In the genomic region with DNA sequence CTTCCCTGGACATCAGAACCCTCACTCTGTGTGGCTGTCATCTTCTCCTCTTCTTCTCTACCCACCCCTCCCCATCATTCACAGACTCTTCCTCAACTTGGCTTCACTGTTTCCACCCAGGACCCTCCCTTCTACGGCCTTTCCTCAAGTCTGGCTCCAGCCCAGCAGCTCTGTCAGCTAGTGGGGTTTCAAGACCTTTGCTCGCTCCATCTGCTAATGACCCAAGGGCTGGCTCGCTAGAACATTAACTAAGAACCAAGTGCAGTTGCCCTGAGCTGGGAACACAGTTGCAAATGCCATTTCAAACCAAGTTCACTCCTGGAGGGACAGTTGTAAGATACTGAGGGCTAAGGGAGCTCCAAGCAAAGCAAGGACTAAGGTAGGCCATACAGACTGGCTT, we compare ENCODE assay signal across 31 mouse cellular contexts. TPM values are rescaled to one million over a fixed set of nuclear protein-coding genes. Genes with fewer than 3 reads are reported as not detected.
DNase-seq lines count a peak whose midpoint lies in the region; ATAC-seq lines count a peak whose summit lies in the region.
"Had no signal": no experiment of that assay in that cellular context is flagged by ENCODE, and none has a peak within 500 bp of the region (broad histone marks: within the 10 kb centered on the region; RNA-seq: fewer than 3 reads in every experiment).

No protein-coding gene starts in this region.

- H3K4me2 ChIP-seq in kidney, embryonic 14.5 days (replicated peaks; ENCODE audit: low read depth, low read length): no peak overlapping the region
- H3K4me2 ChIP-seq: heart, embryonic 12.5 days; heart, embryonic 15.5 days; hindbrain, embryonic 13.5 days had no signal

- ATAC-seq in kidney, embryonic 14.5 days (ENCODE audit: low FRiP score, low TSS enrichment): no peak
- ATAC-seq: forebrain, embryonic 14.5 days; forebrain, postnatal 0 days; hindbrain, embryonic 16.5 days; Patski had no signal

- H3K4me3 ChIP-seq in kidney, embryonic 14.5 days (ENCODE audit: low read length): no peak overlapping the region
- H3K4me3 ChIP-seq: forebrain, embryonic 10.5 days; gastrocnemius, adult 2 months; heart, embryonic 12.5 days; heart, embryonic 15.5 days; hindbrain, embryonic 10.5 days; hindbrain, embryonic 13.5 days had no signal

- no peaks in the 10 kb centered on the region for H3K27me3 ChIP-seq in kidney, embryonic 14.5 days (ENCODE audit: control insufficient read depth, insufficient read depth, low read length)
- H3K27me3 ChIP-seq: CH12.LX; heart, embryonic 15.5 days; hindbrain, embryonic 13.5 days; Patski had no signal

- H3K27ac ChIP-seq in kidney, embryonic 14.5 days (ENCODE audit: low read depth, low read length): no peak overlapping the region
- H3K27ac ChIP-seq: forebrain, embryonic 10.5 days; gastrocnemius, adult 2 months; heart, embryonic 15.5 days; hindbrain, embryonic 10.5 days; hindbrain, embryonic 13.5 days had no signal

- WGBS in kidney, embryonic 14.5 days: 83% methylated on average over 3 of the region's 3 CpGs

- H3K4me1 ChIP-seq in kidney, embryonic 14.5 days (ENCODE audit: control insufficient read depth, insufficient read depth, low read length): no peaks in the 10 kb centered on the region
- H3K4me1 ChIP-seq: forebrain, embryonic 10.5 days; heart, embryonic 12.5 days; heart, embryonic 15.5 days; hindbrain, embryonic 10.5 days had no signal

- H3K36me3 ChIP-seq in kidney, embryonic 14.5 days (ENCODE audit: control insufficient read depth, insufficient read depth, low read length): no peaks in the 10 kb centered on the region
- H3K36me3 ChIP-seq: forebrain, embryonic 10.5 days; G1E; heart, embryonic 12.5 days; heart, embryonic 15.5 days; hindbrain, embryonic 10.5 days had no signal

- H3K9me3 ChIP-seq in kidney, embryonic 14.5 days (ENCODE audit: control insufficient read depth, low read length): no peaks in the 10 kb centered on the region
- H3K9me3 ChIP-seq: forebrain, embryonic 10.5 days; heart, embryonic 12.5 days; heart, embryonic 15.5 days; hindbrain, embryonic 10.5 days; hindbrain, embryonic 13.5 days had no signal

- DNase-seq in kidney, adult 18-20 months: peak; percentile 30
- DNase-seq in kidney, adult 9 months: peak; percentile 54
- peak; percentile 16 for DNase-seq in kidney, postnatal 14 days
- DNase-seq in heart, adult 9 months (ENCODE audit: low spot score in 2 of 2): no peak
- no peak for DNase-seq in left cerebral cortex, postnatal 4 days
- DNase-seq: adrenal gland, postnatal 10 days; adrenal gland, postnatal 36 days; B cell, adult 2 months; cerebellum, adult 18-20 months; cerebellum, adult 9-10 months; cerebellum, postnatal 14 days; forebrain, postnatal 0 days; gastrocnemius, adult 2 months; gastrocnemius, postnatal 14 days; heart, adult 11 months; heart, postnatal 10 days; heart, postnatal 36 days had no signal

- intact Hi-C loops in left cerebral cortex, postnatal 4 days (cut with DNase I): no loop called here

- H3K9ac ChIP-seq in kidney, embryonic 14.5 days (ENCODE audit: low read depth, low read length): no peak overlapping the region
- H3K9ac ChIP-seq: forebrain, postnatal 0 days; heart, embryonic 12.5 days; heart, embryonic 15.5 days; hindbrain, embryonic 13.5 days had no signal

RNA-seq across cellular contexts. Expression of a gene that starts 11.6 kb away (rescaled TPM):
- polyA plus RNA-seq in kidney, embryonic 14.5 days (2014; fragmentation: Nextera tagmentation; extraction: Ambion mirVana): 0.01 and 0.14 TPM in 2 replicates
- 10 to 100 TPM; 76.9 to 83.5 TPM for total RNA-seq in left cerebral cortex, postnatal 4 days (2021)
- total RNA-seq: gastrocnemius, adult 2 months had no signal
- polyA plus RNA-seq: G1E had no signal

RNA-seq across cellular contexts. Expression of a gene that starts 28.5 kb away (rescaled TPM):
- not detected in 2 replicates for polyA plus RNA-seq in kidney, embryonic 14.5 days (2014; fragmentation: Nextera tagmentation; extraction: Ambion mirVana)
- total RNA-seq in left cerebral cortex, postnatal 4 days (2021): 1 to 10 TPM; 3.6 to 3.9 TPM
- total RNA-seq: adrenal gland, adult 18-20 months; adrenal gland, postnatal 10 days; adrenal gland, postnatal 36 days; CH12.LX; G1E; gastrocnemius, adult 2 months; gastrocnemius, postnatal 14 days; gastrocnemius, postnatal 4 days; heart, adult 8-10 months; heart, postnatal 10 days; heart, postnatal 36 days had no signal
- polyA plus RNA-seq: G1E; heart, embryonic 12.5 days; heart, embryonic 15.5 days; Patski had no signal

Comparison
In these comparisons a context has a peak if more than half of its experiments do, and no peak if none do; other contexts are left out.
1. DNase-seq: peak in kidney, adult 18-20 months (single experiment), kidney, adult 9 months (single experiment) and kidney, postnatal 14 days (single experiment); none in heart, adult 9 months (0 of 2) and left cerebral cortex, postnatal 4 days (single experiment).